Mouse (Mus musculus): Measurements from ENCODE around the gene Gsta2.
"Not testable (repeated sequence)": the region's sequence is repeated elsewhere in the genome, so short reads cannot be mapped to it uniquely, and the experiment has no call there.

The Gsta2 gene

DNA sequence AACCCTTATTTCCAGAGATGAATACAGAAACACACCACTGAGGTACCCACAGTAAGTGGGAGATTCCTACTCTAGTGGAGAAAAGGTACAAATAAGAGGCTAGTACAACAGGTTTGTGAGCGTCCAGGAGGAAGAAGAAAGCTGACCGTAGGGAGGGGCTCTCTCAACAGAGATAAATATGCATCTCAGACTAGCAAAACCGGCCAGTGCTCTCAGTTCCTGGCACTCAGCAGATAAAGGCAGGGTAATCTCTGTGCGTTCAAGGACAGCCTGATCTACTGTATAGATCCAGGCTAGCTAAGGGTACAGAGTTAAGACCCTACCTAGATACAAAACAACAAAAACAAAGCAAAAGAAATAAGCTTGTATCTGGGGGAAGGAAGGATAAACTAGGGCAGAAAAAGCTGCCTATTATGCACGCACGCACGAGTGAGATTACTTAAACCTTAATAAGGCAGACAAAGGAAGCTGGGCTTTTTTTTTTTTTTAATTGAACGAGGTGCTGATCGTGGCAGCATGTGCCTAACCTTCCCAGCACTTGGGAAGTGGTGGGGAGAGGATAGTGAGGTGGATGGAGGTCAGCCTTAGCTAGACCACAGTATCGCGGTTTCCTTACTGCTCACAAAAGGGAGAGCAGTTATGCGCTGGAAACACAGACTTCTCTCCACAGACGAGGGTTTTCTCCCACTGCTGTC, 10.4 kb upstream of the Gsta2 start:
- DNase-seq (ENCODE audit: low read depth, low spot score): no peak

DNA sequence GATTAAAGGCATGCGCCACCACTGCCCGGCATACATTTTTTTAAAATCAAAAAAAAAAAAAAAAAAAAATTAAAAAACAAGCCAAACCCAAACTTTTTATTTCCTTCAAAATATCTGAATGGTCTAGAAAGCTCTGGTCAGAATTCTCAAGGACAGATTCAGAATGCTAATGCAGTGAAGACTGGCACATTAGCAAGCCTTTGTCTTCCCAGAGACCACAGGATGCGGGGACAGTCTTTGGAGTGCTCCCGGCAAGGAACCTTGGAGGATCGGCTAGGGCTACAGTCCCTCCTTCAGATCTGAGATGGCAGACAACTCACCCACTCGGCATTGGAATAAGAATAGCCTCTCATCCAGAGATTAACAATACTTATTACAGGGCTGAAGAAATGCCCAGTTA, 9.1 kb upstream of the Gsta2 start:
- DNase-seq (ENCODE audit: low read depth, low spot score): no peak

DNA sequence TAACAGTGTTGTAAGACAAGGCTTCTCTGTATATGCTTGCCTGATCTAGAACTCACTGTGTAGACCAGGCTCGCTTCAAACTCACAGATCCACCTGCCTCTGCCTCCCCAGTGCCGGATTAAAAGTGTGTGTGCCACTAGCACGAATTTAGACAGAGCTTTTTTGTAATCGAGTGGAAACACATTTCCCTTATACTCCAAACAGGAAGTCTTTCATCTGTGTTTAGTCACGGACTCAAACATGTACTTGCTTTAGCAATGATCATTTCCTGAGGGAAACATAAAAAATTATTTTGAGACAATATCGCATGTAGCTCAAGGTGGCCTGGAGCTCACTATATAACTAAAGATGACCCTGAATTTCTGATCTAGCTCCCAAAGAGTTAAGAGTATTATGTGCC, 7.8 kb upstream of the Gsta2 start:
- no peak for DNase-seq (ENCODE audit: low read depth, low spot score)

DNA sequence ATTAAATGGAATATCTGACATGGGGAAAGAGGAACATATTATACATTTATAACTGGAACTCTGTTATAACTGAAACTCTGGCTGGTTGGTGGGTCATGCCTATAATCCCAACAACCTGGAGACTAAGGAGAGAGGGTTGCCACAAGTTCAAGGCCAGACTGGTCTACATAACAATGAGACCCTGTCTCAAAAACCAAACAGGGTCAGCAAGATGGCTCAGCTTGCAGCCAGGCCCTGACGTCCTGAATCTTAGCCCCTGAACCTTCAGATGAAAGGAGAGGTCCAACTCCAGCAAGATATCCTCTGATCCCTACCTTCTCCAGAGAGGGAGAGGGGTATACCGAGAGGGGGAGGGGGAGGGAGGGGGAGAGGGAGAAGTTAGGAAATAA, 4.9 kb upstream of the Gsta2 start:
- no peak for DNase-seq (ENCODE audit: low read depth, low spot score)

DNA sequence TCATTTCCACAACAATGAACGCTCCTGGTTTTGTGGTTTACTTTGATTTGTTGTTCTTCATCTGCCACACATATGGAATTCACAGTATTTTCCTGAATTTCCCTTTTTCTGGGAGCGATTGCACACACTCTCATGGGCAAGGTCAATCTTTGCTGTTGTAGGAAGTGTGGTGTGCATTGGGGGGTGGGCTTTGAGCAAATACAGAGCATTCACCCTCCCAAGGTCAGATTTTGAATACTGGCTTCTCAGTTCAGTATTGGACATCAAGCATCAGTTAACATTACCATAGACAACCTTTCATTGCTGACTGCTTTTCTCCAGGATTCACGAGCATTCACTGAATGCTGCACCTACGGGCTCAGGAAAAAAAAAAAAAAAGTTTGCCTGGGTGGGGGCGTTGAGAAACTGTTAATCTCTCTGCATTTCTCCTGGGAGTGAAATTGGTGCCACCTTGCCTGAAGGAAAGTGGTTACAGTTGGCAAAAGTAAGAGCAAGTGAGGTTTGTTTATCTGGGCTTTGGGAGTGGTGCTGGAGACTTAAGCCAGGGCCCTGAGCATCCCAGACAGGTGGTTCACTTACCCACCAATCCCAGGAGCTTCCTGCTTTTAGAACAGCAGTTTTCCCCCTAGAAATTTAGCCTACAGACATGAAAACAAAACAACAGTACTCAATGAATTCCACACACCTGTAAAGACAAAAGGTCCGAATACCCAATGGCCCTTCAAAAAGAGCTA, 4.3 kb upstream of the Gsta2 start:
- no peak for DNase-seq (ENCODE audit: low read depth, low spot score)

DNA sequence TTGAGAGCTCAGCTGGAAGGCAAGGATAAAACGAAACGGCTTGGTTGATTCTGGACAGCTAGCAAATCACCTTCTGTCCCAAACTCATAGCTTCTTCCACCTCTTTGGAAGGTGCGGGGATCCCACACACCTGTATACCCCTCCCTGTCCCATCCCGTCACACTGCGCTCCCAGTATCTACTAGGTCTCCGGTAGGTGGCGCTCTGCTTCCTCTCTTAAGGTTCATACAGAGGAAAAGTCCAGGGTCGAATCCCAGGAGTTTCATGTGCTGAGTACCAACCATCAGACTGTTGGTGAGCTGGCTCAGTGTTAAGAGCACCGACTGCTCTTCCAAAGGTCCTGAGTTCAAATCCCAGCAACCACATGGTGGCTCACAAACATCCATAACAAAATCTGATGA, 2.5 kb upstream of the Gsta2 start:
- peak; percentile 43 for DNase-seq (ENCODE audit: low read depth, low spot score)

DNA sequence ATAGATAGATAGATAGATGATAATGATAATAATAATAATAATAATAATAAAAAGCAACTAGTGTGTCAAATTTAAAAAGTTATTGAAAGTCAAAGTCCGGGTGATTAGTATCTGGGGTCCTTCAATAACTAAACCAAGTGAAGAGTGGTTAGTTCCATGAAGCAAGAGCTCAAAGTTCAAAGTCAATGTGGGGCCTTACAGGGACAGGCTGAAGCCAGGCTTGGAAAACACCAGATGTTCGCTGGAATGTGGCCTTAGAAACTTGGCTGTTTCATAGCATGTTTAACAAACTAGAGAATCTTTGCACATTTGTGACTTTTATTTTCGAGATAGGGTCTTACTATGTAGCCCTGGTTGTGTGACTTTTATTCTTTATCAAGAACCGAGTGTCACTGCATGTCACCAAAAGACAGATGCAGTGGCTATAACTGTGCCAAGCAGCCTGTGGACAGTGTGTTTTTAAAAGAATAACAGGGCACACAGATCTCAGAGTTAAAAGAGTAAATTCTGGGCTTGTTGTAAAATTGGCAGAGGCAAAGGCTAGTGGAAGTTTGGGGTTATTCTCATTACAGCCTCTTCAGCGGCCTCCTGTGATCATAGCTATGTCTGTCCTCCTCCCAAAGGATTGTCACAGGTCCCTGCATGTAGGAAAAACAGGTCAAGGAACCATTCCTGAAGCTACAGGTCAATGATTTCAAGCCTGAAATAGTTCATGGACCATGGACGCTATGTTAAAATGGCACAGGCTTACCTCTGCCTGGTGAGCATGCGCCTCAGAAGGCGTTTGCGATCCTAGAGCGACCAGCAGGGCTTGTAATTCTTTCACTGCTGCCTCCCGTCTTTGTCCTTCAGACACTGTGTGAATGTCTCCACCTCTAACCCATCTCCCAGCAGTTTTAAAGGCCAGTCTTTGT, 666 bp downstream of the Gsta2 start:
- DNase-seq (ENCODE audit: low read depth, low spot score): no peak

DNA sequence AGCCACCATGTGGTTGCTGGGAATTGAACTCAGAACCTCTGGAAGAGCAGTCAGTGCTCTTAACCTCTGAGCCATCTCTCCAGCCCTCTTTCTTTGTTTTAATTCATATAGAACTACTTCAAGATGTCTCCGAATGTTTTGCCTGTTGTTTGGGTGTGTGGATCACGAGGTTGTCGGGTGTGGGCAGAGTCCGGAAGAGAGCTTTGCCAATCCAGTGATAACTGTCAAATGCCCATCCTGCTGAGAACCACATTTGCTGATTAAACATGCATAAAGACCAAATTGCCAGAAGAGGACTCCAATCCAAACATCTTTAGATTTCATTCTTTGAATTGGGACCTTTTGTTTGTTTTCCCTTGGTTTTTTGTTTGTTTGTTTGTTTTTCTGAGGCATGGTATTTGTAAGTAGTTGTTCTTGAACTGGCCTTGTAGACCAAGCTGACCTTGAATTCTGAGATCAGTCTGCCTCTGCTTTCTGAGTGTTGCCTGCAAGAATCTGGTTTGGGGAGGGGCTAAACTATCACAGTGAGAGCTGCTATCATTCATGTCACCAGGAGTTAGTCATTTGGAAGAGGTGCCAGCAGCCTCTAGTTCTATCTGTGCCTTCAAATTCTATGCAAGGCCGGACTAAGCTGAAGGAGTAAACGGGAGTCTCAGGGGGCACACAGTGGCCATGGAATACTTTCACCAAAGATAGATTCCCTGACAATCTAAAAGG, 3.9 kb downstream of the Gsta2 start:
- no peak for DNase-seq (ENCODE audit: low read depth, low spot score)

DNA sequence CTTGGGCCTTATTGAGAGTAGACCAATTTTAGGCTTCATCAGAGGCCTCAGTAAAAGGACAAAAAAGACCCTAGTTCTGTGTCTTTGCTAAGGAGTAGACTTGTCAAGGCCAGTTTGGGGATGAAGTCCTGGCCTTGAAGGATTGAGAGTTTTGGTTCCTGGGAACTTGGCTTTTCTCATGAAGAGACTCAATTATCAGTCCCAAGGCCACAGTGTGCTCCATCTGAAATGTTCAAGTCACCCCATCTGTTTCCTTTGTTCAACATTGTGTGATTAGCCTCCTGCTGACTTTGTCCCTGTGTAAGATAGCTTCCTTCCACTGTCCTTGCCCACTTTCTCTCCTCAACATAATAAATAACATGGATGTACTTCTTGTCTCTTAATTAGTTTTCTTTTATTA, 5.6 kb downstream of the Gsta2 start:
- not testable (repeated sequence) for DNase-seq (ENCODE audit: low read depth, low spot score)

DNA sequence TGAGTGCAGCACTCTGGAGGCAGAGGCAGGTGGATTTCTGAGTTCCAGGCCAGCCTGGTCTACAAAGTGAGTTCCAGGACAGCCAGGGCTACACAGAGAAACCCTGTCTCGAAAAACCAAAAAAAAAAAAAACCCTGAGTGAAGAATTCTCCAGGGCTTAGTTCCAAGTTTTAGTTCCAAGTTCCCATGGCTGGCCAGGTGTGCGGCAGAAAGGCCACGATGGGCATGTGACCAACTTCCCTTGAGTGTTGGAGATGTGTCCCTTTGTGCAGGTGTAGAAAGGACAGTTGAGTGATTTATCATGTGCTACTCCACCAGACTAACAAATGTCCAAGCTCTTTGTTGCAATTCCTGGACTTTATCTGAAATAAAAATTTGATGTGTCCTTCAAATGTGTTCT, 6.4 kb downstream of the Gsta2 start:
- not testable (repeated sequence) for DNase-seq (ENCODE audit: low read depth, low spot score)

DNA sequence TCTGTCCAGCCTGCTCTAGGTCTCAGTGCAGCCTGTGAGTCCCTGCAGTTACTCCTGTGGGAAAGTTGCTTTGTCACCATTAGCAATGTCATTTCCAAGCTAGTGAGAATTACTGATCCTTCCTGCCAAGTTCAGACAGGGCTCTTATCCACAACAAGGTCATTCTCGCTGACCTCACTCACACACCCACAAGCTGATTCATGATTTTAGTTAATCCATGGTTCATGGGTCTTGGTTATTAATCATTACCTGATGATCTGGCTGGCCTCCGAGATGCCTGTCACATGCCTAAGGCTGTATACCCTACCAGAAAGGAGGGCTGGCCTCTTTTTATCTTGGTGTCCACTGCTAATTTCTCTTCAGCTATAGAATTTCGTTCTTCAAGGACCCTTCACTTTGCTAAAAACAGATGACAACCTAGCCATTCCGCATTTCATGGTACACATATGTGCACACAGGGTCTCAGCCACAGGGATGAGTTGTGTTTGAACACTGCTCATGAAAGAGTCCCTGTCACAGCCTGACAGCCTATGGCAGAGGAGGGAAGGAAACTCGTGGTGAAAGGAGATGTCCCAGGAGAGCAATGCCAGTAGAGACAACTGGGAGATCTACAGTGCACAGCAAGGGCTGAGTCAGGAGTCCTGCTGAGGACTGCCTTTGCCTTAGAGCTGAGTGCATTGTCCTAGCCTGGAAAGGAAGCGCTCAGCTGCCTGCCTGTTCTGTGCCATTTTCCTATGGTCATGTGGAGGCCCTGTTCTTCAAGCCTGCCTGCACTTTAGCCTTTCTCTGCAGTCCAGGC, 7.2 kb downstream of the Gsta2 start:
- not testable (repeated sequence) for DNase-seq (ENCODE audit: low read depth, low spot score)

DNA sequence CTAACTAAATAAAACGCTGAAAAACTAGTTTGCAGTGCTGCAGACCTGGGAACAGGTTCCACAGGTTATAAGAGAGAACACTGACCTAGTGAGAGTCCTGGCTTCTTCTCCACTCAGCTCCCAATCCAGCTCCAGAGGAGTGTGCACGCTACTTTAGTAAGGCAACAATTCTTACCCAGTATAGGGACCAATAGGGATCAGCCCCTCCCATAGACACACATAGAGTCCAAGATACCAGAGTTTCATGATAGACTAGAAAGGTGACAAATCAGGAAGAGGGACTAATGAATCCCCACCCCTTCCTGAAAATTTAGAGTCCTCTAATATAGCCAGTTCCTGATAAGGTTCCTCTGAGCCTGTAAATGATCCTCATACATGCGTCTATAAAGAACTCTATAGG, 8.6 kb downstream of the Gsta2 start:
- DNase-seq (ENCODE audit: low read depth, low spot score): no peak

DNA sequence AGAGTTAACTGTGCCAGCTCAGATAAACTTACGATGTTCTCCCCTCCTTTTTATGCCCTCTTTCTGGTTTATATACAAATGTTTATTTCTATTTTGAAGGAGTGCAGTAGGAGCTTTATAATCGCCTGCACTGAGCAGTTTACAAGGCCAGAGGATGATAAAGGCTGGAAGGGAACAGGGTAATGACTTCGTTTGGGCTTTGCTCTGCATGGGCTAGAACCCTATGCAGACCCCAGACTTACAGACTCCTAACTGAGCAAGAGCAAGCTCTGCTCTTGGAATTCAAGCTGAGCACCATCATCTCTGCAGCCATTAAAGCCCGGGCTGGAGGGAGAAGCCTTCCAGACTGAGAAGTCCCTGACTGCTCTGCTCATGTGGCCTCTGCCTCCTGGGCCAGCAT, 10.4 kb downstream of the Gsta2 start:
- not testable (repeated sequence) for DNase-seq (ENCODE audit: low read depth, low spot score)

DNA sequence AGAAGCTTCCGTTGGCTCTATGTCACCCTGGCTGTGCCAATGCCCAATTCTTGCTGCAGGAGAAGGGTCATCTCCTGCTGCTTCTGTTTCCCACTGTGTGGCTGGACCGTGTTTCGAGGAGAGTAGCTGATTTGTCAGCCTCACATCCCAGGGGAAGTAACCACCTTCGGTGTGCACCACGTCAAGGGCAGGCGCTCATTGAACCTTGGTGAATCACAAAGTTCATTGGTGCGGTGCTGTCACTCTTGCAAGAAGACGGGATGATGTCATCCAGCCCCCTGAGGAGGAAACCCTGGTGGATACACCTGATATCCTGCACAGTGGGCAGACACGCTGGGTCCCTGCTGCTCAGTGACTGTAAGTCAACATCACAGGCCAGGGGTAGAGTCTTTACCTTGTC, 12.5 kb downstream of the Gsta2 start:
- not testable (repeated sequence) for DNase-seq (ENCODE audit: low read depth, low spot score)

DNA sequence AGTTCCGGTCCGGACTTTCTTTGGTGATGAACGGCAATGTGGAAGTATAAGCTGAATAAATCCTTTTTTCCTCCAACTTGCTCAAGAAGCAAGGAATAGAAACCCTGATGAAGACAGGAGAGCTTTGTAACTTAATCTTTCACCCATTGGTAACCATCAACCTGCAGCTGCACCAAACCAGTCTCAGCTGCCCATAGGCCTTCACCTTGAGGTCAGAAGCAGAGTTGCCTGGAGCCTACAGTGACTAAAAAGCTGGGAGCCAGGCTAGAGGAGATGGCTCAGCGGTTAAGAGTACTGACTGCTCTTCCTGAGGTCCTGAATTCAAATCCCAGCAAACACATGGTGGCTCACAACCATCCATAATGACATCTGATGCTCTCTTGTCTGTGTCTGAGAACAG, 13.1 kb downstream of the Gsta2 start:
- DNase-seq (ENCODE audit: low read depth, low spot score): not testable (repeated sequence)

DNA sequence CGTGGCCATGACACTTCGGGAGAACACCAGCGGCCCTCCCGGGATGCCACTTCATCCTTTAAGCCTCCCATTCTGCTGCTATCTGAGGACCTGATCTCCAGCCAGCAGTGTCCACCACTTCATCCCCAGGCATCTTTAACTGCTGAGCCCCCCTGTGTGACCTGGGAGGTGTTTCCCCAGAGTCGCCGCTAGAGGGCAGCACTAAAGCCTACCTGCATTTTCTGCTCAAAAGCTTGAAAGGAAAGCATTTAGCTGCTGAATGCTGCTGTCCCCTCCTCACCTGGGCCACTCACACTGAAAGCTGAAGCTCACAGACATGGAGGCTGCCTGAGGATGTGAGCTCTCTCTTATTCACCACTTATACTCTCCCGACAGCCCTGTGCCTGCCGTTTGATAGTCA, 15.3 kb downstream of the Gsta2 start:
- DNase-seq (ENCODE audit: low read depth, low spot score): peak; percentile 24

DNA sequence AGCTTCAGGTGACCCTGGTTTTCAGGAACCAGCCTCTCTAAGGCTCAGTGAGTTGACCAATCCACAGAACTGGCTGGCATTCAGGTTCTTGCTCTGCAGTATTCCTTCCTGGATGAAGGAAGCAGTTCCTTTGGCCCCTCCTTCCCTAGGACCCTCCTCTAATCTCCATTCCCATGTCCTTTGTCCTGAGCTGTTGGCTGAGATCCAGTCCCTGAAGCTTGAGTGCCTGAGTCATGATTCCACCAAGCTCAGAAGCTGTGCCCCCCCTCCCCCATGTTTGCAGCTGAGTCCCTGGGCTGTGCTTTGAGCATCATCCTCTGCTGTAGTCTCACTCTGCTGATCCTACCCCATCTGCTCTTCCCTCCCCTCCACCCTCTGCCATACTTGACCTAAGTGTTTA, 18.5 kb downstream of the Gsta2 start:
- not testable (repeated sequence) for DNase-seq (ENCODE audit: low read depth, low spot score)

DNA sequence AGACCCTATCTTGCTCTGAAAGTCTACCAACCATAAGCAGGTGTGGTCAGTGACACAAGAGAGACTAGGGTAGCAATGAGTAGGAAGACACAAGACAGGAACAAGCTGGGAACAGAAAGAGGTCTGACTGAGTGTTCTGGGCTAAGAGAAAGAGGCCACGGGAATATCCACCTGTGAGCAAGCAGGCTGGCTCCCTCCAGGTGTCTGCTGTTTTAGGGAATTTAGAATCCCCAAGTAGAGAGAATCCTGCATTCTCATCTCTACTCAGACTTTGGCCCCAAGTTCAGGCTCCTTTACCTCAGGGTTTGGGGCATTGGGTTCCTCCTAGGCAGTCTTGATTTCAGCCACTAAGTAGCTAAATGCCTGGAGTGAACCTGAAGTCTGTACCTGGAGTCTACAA, 28.3 kb downstream of the Gsta2 start, which contains the start of gene Omt2b:
Omt2b (plus strand) TSS at position 301 of the 400 bp plus-strand sequence.
- DNase-seq (ENCODE audit: low read depth, low spot score): not testable (repeated sequence)

DNA sequence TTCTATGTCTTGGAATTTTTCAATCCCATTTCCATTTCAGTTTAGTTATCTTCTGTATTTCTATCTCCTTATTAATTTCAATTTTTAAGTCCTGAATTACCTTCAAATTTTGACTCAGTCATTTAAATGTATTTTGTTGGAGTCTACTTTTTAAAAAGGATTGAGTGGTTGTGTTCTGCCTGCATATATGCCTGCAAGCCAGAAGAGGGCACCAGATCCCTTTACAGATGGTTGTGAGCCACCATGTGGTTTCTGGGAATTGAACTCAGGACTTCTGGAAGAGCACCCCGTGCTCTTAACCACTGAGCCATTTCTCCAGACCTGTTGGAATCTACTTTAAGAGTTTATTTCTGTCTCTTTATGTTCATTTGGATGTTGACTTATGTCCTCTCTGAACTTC, 36.1 kb downstream of the Gsta2 start:
- DNase-seq (ENCODE audit: low read depth, low spot score): no peak

DNA sequence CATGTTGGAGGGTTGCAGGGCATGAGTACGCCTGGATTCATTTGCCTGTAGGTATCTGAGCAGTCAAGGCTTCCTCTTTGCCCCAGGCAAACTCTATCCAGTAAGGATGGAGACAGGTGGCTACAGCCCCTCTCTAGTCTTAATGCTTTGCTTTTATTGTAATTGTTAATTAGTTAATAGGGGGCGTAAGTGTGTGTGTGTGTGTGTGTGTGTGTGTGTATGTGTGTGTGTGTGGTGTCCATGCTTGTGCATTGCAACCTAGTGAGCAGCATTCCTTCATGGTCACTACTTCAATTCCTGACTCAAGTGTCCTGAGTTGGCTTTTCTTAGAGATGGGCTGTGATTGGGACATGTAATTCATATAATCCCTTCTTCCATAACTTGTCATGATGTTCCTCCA, 40.9 kb downstream of the Gsta2 start, which contains the start of gene Omt2a:
Omt2a (minus strand) TSS at position 101 of the 400 bp plus-strand sequence.
- no peak for DNase-seq (ENCODE audit: low read depth, low spot score)

DNA sequence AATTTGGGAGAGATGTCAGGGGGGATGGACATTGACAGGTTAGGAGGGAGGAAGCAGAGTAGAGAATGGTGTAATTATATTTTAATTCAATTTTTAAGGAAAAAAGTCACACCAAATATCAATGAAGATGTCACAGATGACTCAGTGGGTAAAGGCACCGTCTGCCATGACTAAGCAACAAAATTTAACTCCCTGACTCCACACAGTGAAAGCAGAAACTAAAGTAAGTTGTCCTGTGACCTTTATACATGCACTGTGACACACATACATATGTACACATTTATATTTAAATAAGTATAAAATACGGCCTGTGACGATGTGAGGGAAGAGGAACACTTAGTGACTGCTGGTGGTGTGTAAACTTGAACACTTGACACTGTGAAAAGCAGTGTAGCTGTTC, 47.5 kb downstream of the Gsta2 start:
- not testable (repeated sequence) for DNase-seq (ENCODE audit: low read depth, low spot score)
